Mouse (Mus musculus): ENCODE data around the gene Negr1.

The Negr1 gene

GRCm38 (mm10) chr3:157105580-157106264 is 544.1 kb downstream of the Negr1 start:
- no peak for DNase-seq (ENCODE audit: low spot score in 2 of 2)

- no peak for DNase-seq (ENCODE audit: low spot score in 2 of 2)
Measured at GRCm38 (mm10) chr3:157108156-157108555, 546.6 kb downstream of the Negr1 start.

GRCm38 (mm10) chr3:157109308-157109707 is 547.7 kb downstream of the Negr1 start:
- DNase-seq (ENCODE audit: low spot score in 2 of 2) = no peak

DNA sequence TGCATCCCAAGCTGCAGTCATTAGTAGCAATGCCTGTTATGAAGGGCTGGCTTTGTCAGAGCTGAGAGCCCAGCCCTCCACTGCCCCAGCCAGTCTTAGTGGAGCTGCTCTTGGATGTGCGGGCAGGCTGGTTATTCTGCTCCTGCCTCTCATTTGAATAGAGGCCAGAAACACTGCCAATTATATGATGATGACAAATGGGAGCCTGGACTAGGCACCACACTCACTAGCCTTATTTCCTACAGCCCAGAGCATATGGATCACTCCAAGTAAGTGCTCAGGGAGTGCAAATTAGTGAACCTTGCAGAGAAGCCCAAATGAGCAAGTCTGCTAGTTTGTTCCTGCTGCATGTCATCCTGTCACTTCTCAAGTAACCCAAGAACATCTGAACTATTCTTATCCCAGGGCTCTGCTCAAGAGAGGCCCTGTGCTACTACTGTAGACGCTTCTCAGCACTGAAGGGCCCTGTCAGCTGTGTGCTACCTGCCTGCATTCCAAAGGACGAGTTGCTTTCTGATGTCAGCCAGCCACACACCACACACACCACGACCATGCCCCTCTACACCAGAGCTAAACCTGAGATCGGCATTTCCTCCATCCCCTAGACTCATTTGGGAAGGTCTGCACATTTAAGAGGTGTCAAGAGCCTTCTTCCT is 553.6 kb downstream of the Negr1 start:
- DNase-seq (ENCODE audit: low spot score in 2 of 2) = no peak

GRCm38 (mm10) chr3:157116024-157116423 is 554.4 kb downstream of the Negr1 start:
- DNase-seq (ENCODE audit: low spot score in 2 of 2) = no peak

DNA sequence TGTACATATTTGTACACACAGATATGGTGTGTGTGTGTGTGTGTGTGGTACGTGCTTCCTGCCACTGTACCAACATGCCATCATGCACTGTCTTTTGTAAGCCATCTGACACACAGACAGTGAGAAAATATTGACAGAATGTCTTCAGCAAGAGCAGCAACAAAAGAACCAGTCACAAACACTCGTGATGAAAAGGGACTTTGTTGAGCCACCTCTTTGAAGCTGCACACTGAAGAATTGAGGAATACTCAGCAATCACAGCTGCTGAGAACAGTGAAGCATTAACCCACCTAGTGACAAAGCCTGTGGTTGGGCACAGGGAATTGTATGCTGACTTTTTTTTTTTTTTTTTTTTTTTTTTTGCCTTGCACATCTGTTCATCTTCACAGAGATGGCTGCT is 558.3 kb downstream of the Negr1 start:
- DNase-seq (ENCODE audit: low spot score in 2 of 2) = no peak

DNA sequence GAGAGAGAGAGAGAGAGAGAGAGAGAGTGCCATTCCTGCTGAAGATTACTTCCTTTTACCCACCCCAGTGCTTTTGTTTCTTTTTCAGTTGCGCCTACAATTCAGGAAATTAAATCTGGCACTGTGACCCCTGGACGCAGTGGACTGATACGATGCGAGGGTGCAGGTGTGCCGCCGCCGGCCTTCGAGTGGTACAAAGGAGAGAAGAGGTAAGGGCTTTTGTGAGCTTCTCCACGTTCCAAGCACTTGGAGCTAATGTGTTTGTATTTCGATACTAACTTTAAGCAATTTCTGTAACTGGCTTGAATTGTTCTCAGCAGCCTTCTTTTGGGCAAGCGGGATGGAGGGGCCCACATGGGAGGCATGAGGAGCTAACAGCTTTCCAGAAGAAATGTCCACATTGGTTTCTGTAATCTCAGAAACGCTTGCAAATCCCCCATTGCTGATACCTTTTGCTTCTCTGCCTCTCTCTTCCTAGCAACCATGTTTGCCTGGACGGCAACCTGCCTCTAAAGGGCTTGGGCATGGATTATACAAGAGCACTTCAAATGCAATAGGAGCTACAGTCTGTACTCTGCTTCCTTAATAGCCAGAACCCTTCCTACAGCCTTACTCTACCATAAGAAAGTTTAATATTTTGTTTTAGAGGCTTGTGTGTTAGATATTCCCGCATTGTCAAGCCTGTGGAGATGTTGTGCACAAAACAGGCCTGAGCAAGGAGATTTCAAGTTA is 584.7 kb downstream of the Negr1 start:
- no peak for DNase-seq (ENCODE audit: low spot score in 2 of 2)

GRCm38 (mm10) chr3:157154902-157155301 is 593.3 kb downstream of the Negr1 start:
- no peak for DNase-seq (ENCODE audit: low spot score in 2 of 2)

DNA sequence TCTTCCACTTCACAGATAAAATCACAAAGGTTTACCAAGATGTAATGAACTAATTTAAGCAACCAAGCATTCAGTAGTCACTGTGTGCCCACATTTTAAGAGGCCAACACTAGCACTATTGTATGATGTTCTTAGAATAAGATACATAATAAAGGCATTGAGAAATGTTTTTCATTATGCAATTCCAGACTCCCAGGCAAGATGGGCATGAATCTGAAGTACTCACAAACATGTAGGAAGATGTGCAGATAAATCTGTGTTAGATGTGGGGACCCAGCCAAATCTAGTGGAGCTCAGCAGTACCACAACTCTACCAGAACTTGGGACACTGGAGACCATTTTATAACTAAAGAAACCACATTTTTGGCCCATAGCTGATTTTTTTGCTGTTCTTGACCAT is 593.9 kb downstream of the Negr1 start:
- DNase-seq (ENCODE audit: low spot score in 2 of 2) = no peak

DNA sequence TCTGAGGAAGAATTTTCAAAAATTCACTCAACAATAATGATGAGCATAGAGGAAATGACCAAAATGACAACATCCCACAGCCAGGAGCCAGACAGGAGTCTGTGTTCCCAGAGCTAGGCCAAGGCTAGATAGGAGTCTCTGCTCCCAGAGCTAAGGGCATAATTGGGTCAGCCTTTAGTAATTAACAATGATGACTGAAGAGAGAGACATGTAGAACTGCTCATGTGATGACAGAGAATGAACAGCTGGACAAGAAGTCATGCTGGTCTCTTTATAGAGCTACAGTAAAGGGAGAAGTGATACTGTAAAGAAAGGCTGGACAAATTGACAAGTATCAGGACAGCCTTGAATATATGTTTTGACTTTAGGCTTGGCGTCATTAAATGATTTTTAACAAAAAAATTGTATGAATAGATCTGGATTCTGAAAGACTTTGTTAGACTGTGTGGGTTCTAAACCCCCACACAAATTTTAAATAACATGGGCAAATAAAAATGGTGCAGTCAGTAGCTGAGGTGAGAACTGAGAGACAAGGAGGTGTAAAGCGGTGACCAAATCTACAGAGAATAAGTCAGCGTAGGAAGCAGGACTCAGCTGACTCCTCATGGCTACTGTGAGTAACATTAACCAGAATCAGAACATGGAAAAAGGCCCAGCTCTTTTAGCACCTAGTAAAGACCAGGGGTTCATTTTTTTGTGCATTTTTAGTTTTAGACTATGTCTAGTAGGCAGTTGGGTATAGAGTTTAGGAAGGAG is 603.4 kb downstream of the Negr1 start:
- no peak for DNase-seq (ENCODE audit: low spot score in 2 of 2)

DNA sequence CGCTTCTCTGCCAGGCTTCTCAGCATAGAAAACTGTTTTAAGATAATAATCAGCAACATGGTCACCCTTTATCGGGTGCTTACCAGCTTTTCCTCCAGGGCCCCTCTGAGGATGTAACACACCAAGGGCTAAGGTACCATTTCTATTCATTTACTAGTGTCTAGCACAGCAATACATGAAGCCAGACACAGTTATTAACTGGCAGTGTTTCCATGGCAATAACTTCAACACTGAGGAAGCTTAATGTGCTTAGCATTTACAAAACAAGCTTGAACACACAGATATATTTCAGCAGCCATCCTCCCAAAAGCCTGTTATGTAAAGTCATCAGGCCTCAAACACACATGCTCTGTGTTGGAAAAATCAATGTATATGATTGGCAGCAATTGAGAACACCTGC is 620.4 kb downstream of the Negr1 start:
- DNase-seq (ENCODE audit: low spot score in 2 of 2) = no peak

DNA sequence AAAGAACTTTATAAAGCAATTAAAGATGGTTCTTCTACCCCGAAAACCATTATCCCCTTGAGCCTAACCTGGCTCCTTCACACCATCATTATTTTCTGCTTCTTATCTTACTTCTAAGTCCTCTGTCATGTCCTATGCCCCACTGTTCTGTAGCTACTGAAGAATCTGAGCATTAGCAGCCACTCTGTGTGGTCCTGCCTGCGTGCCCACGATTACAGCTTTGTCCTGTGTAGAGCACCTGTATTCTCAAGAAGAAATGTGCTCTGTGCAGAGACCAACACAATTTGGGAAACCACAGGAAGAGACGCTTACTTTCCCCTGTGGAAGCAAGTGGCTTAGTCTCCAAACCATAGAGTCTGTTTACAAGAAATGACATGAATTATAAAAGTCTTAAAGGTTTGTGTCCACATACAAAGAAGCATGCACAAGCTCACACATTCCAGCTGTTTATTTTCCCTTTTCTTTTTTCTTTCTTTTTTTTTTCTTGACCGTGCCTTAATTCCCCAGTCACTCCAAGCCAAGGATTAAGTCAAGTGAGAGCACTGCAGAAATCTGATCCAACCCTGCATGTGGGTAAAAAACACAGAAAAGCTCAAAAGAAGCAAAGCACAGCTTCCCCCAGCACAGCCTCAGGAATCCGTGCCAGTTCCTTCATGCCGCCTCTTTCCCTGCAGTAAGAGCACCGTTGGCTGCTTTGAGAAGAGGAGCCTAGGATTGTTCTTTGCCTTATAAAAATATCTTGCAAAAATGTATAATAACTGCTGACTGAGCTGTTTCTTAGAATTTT is 627.5 kb downstream of the Negr1 start:
- DNase-seq (ENCODE audit: low spot score in 2 of 2) = no peak

GRCm38 (mm10) chr3:157189834-157190233 is 628.2 kb downstream of the Negr1 start:
- DNase-seq (ENCODE audit: low spot score in 2 of 2) = no peak

- DNase-seq (ENCODE audit: low spot score in 2 of 2) = no peak
Measured at GRCm38 (mm10) chr3:157190551-157190950, 629.0 kb downstream of the Negr1 start.

DNA sequence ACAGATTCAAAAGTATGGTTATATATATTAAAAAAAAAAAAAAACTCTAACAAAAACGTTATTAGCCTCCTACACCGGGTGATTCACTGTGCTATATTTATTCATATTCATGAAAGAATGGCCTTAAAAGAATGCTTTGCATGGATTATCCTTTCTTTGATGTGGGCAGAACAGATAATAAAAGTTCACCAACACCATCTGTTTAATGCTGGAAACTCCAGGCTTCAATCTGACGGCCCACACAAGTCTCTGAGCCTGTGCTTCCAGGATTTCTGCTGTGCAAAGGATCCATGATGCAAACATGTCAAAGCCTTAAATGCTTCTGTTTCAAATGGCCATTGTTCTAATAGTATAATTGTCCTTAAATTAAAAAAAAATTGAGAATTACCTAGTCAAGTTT is 630.4 kb downstream of the Negr1 start:
- no peak for DNase-seq (ENCODE audit: low spot score in 2 of 2)

- no peak for DNase-seq (ENCODE audit: low spot score in 2 of 2)
Measured at GRCm38 (mm10) chr3:157193141-157193540, 631.5 kb downstream of the Negr1 start.

GRCm38 (mm10) chr3:157198659-157199058 is 637.1 kb downstream of the Negr1 start:
- no peak for DNase-seq (ENCODE audit: low spot score in 2 of 2)

DNA sequence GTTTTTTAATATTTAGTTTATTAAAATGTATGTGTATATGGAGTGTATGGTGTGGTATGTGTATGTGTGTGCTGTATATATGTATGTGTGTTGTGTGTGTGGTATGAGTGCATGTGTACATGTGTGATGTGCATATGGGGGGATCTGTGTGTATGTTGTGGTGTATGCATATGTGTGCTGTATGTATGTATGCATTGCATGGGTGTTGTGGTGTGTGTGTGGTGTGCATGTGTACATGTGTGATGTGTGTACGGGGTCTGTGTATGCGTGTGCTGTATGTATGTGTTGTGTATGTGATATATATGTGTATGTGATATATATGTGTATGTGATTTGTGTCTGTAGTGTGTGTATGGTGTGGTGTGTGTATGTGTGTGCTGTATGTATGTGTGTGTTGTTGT is 640.1 kb downstream of the Negr1 start:
- DNase-seq (ENCODE audit: low spot score in 2 of 2) = no peak

DNA sequence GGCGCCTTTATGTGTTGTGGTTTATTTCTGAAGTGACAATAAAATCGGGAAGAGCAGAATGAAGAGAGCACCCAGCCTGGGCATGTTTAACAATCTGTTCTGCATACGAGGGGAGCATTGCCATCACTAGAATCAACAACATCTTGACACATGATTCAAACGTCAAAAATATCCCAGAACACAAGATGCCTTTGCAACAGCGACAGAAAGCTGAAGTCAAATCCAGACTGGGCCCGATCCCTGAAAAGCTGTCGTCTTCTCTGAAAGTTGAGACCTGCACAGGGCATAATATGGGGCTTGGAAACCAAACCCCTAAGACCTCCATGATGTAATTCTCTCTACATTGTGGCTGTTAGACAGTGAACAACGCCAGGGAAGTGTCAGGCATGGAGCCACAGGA is 642.0 kb downstream of the Negr1 start:
- DNase-seq (ENCODE audit: low spot score in 2 of 2) = no peak

DNA sequence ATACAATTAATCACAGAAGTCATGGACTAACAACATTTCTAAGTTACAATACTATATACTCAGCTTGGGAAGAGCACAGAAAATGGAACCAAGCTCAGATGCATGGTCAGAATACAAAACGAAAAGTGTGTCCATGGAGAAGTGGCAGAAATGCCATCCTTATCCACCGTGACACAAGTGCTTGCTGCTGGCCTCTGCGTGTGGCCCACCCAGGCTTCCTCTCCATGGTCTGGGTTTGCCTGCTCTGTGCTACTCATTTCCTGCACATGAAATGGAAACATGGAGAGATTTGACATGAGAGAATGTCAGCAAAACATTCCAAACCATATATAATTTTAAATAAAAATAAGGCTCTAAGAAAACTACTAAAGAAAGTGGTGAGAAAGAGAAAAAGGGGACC is 645.2 kb downstream of the Negr1 start:
- DNase-seq (ENCODE audit: low spot score in 2 of 2) = no peak

- no peak for DNase-seq (ENCODE audit: low spot score in 2 of 2)
Measured at GRCm38 (mm10) chr3:157208966-157209365, 647.4 kb downstream of the Negr1 start.
